Mouse (Mus musculus): ENCODE measurements around the gene Prkar1b.

DNA sequence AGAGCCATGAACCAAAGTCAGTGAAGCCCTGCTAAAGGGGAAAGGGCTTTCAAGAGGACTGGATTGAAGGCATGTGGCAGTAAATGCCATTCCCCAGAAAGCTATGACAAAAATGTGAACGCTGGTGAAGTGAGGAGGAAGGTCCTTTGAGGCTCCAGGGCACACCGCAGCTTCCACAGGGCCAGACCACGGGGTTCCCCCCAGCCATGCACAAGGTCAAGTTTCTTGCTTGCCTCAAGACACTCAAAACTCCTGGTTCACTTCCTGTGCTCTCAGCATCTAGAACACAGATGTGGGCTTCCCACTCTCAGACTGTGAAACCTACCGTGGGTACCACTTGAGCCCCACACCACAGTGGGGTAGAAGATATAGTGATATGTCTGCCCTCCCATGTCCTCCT, 106.3 kb downstream of the Prkar1b start:
- TF ChIP-seq GATA1 (IDR thresholded peaks at IDR 0.05; ENCODE audit: borderline replicate concordance, low read length) (no peak), FLI1 (IDR thresholded peaks at IDR 0.05; ENCODE audit: low read length) (no peak)
